Mouse (Mus musculus) hindbrain, postnatal 0 days (tissue): ENCODE data around the gene AC124502.3. TPM values are rescaled to one million over a fixed set of nuclear protein-coding genes. Genes with fewer than 3 reads are reported as not detected.
A peak's percentile ranks its signal among the peaks of the same experiment; 100 is the strongest.

ENCODE experiments used
- ATAC-seq: fragments of 200-750 bp; cut with Nextera tagmentation; 2 replicates; pipeline ENCODE4 v1.8.0; 2017; ENCODE audit warnings: mild to moderate bottlenecking, moderate TSS enrichment, moderate library complexity
- DNase-seq: peaks from one replicate; pipeline ENCODE4 v3.0.0-alpha.2; 2015; ENCODE audit warnings: low spot score
- H3K27ac ChIP-seq: fragments of 300-500 bp; sonication (generic); 2 replicates; pipeline ENCODE4 v1.5.1; 2014; ENCODE audit warnings: mild to moderate bottlenecking
- H3K27me3 ChIP-seq: fragments of 300-500 bp; sonication (generic); 2 replicates; pipeline ENCODE4 v1.6.1; 2014; ENCODE audit warnings: low read length, mixed read lengths; ENCODE audit not compliant: insufficient read depth
- H3K36me3 ChIP-seq: fragments of 300-500 bp; sonication (generic); 2 replicates; pipeline ENCODE4 v1.6.1; 2014; ENCODE audit warnings: low read length, mixed read lengths; ENCODE audit not compliant: insufficient read depth
- H3K4me1 ChIP-seq: fragments of 300-500 bp; sonication (generic); 2 replicates; pipeline ENCODE4 v1.6.1; 2014; ENCODE audit warnings: antibody characterized with exemption, low read length, mixed read lengths; ENCODE audit not compliant: insufficient read depth
- H3K4me2 ChIP-seq: fragments of 300-500 bp; sonication (generic); 2 replicates; pipeline ENCODE4 v1.6.1; 2014; ENCODE audit warnings: low read depth, mild to moderate bottlenecking, low read length, moderate library complexity, mixed read lengths
- H3K4me3 ChIP-seq: fragments of 300-500 bp; sonication (generic); 2 replicates; pipeline ENCODE4 v1.5.1; 2014; ENCODE audit warnings: low read length
- H3K9ac ChIP-seq: fragments of 300-500 bp; sonication (generic); replicated peaks from 2 replicates; pipeline ENCODE4 v1.6.1; 2014; ENCODE audit warnings: mild to moderate bottlenecking, low read length, moderate library complexity, mixed read lengths
- H3K9me3 ChIP-seq: fragments of 300-500 bp; sonication (generic); 2 replicates; pipeline ENCODE4 v1.6.1; 2016; ENCODE audit warnings: low read length, mixed read lengths
- CTCF ChIP-seq: IDR thresholded peaks from 2 replicates; pipeline ENCODE4 v1.5.1; 2016; ENCODE audit warnings: antibody characterized with exemption, control low read depth, low read depth
- WGBS: fragments of 180-500 bp; shearing (Covaris S2); extraction: QIAGEN DNeasy Blood & Tissue Kit; methylation state at CpG from one replicate; pipeline ENCODE4 v1.1.7; 2014; 5-methylcytosine and 5-hydroxymethylcytosine counted together
- polyA plus RNA-seq: library from polyadenylated mRNA; unstranded; fragments of >200 nt; fragmentation: Nextera tagmentation; extraction: Ambion mirVana; gene quantifications from 2 replicates; pipeline ENCODE4 v1.2.1, GENCODE M21; 2015
- total RNA-seq: library from RNA; depleted of rRNA; stranded (reverse); fragments of >200 nt; gene quantifications from 2 replicates; pipeline ENCODE4 v1.2.3, GENCODE M21; 2014; rRNA removed

The AC124502.3 gene
- total and polyA plus RNA-seq, 2 experiments from 2014 or later, result 2.4 to 4.5 TPM

GRCm38 (mm10) chr19:5095887-5096474 is 57.3 kb downstream of the AC124502.3 start:
- H3K9ac ChIP-seq, result peak overlapping the region; percentile 94; the same call in 1 of the 2 replicates
- WGBS, result 2% methylated on average over 9 of the region's 9 CpGs
- peak overlapping the region; percentile 85 for H3K4me2 ChIP-seq
- no peaks in the 10 kb centered on the region for H3K27me3 ChIP-seq
- no peak for ATAC-seq
- H3K9me3 ChIP-seq, result no peaks in the 10 kb centered on the region
- peak overlapping the region; percentile 80 for H3K4me3 ChIP-seq
- peaks cover 21% of the 10 kb centered on the region; the same call in 1 of the 2 replicates for H3K36me3 ChIP-seq
- peak; percentile 38 for DNase-seq
- H3K4me1 ChIP-seq, result peaks cover 37% of the 10 kb centered on the region
- no peak for TF ChIP-seq CTCF
- H3K27ac ChIP-seq, result peak overlapping the region; percentile 94; the same call in 1 of the 2 replicates

GRCm38 (mm10) chr19:5097521-5098362 is 59.1 kb downstream of the AC124502.3 start:
- Histone ChIP-seq H3K36me3 (peaks cover 31% of the 10 kb centered on the region; the same call in 1 of the 2 replicates), H3K9me3 (no peaks in the 10 kb centered on the region), H3K4me2 (peak overlapping the region; percentile 85), H3K27me3 (no peaks in the 10 kb centered on the region), H3K9ac (peak overlapping the region; percentile 94), H3K4me1 (peaks cover 37% of the 10 kb centered on the region), H3K27ac (peak overlapping the region; percentile 94), H3K4me3 (peak overlapping the region; percentile 80)
- TF ChIP-seq CTCF, result no peak
- 1% methylated on average over 31 of the region's 31 CpGs for WGBS
- peak; percentile 63 for DNase-seq
- peak; percentile 37 for ATAC-seq

DNA sequence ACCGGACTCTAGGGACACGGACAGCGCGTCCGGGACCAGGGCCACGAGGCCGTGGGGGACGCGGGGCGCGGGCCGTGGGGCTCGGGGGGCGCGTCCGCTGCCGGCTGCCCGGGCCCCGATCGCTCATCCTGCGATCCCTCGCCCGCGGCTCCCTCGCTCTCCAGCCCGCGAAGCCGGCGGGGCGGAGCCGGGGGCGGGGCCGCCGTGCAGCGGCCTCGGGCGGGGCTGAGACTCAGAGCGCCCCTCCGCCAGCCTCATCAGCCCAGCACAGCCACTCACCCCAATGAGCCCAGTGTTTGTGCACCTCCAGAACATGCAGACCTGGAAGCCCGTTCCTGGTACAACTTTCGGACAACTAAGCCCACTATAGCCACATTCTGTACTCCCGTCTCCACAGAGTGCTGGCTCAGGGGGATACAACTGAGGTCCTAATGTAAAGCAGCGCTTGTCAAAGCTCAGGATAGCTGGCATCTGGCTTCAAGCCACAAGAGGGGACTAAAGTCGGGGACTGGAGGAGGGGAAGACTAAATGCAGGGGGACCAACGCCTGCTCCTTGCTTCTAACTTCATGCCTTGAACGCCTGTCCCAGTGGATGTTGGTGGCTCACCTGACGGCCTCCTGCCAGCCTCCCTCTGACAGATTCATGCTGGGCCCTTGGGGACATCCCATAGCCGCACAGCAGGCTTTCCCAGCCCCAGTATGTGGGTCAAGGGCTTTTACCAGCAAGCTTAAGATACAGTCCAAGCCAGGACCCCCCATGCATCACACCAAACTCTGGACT is 59.9 kb downstream of the AC124502.3 start, which contains the start of gene Cnih2:
TSS of gene Cnih2 (minus strand) at position 159 of the 781 bp plus-strand sequence.
- H3K4me1 ChIP-seq, result peaks cover 37% of the 10 kb centered on the region
- ATAC-seq, result peak; percentile 60

More for the DNA sequence above, 59.9 kb downstream of the AC124502.3 start, which contains the start of gene Cnih2:
- H3K27ac ChIP-seq, result peak within 1 kb of the TSS; percentile 94
- H3K9me3 ChIP-seq, result no peaks in the 10 kb centered on the region
- 2% methylated on average over 44 of the region's 48 CpGs for WGBS
- peak within 1 kb of the TSS; percentile 85 for H3K4me2 ChIP-seq
- H3K36me3 ChIP-seq, result peaks cover 33% of the 10 kb centered on the region; the same call in 1 of the 2 replicates
- peak; percentile 88 for DNase-seq
- peak within 1 kb of the TSS; percentile 80 for H3K4me3 ChIP-seq
- H3K27me3 ChIP-seq, result no peaks in the 10 kb centered on the region
- H3K9ac ChIP-seq, result peak within 1 kb of the TSS; percentile 94
- TF ChIP-seq CTCF, result no peak

Other genes starting within 250 kb of the AC124502.3 start
- gene Rbm4, start 245.0 kb upstream of the AC124502.3 start, total RNA-seq, result 85.3 and 85.6 TPM in 2 replicates
- gene Rbm4, start 245.0 kb upstream of the AC124502.3 start, polyA plus RNA-seq, result 39.7 and 40.9 TPM in 2 replicates
- gene Gm21992, start 227.3 kb upstream of the AC124502.3 start, total RNA-seq, result 6.9 and 9.8 TPM in 2 replicates
- 11.9 and 19.8 TPM in 2 replicates for gene Gm21992, start 227.3 kb upstream of the AC124502.3 start, polyA plus RNA-seq
- 40.1 and 45.6 TPM in 2 replicates for gene Rbm14, start 227.3 kb upstream of the AC124502.3 start, total RNA-seq
- gene Rbm14, start 227.3 kb upstream of the AC124502.3 start, polyA plus RNA-seq, result 37.5 TPM in 2 replicates
- gene Ccs, start 199.6 kb upstream of the AC124502.3 start, total RNA-seq, result 21.2 and 32.0 TPM in 2 replicates
- gene Ccs, start 199.6 kb upstream of the AC124502.3 start, polyA plus RNA-seq, result 48.4 and 51.1 TPM in 2 replicates
- gene Ccdc87, start 199.5 kb upstream of the AC124502.3 start, total RNA-seq, result 0.72 and 0.89 TPM in 2 replicates
- gene Ccdc87, start 199.5 kb upstream of the AC124502.3 start, polyA plus RNA-seq, result 0.71 and 0.83 TPM in 2 replicates
- gene Ctsf, start 183.8 kb upstream of the AC124502.3 start, total RNA-seq, result 80.2 and 147 TPM in 2 replicates
- 98.2 and 106 TPM in 2 replicates for gene Ctsf, start 183.8 kb upstream of the AC124502.3 start, polyA plus RNA-seq
- 6.8 and 8.4 TPM in 2 replicates for gene Actn3, start 161.0 kb upstream of the AC124502.3 start, total RNA-seq
- 3.8 and 3.9 TPM in 2 replicates for gene Actn3, start 161.0 kb upstream of the AC124502.3 start, polyA plus RNA-seq
- gene Zdhhc24, start 160.2 kb upstream of the AC124502.3 start, total RNA-seq, result 29.1 and 30.7 TPM in 2 replicates
- 17.4 and 20.9 TPM in 2 replicates for gene Zdhhc24, start 160.2 kb upstream of the AC124502.3 start, polyA plus RNA-seq
- gene Bbs1, start 132.3 kb upstream of the AC124502.3 start, total RNA-seq, result 17.9 and 37.6 TPM in 2 replicates
- 7.3 and 9.1 TPM in 2 replicates for gene Bbs1, start 132.3 kb upstream of the AC124502.3 start, polyA plus RNA-seq
- gene Dpp3, start 110.6 kb upstream of the AC124502.3 start, total RNA-seq, result 94.0 and 111 TPM in 2 replicates
- gene Dpp3, start 110.6 kb upstream of the AC124502.3 start, polyA plus RNA-seq, result 78.3 and 79.2 TPM in 2 replicates
- 11.9 and 13.4 TPM in 2 replicates for gene Peli3, start 95.8 kb upstream of the AC124502.3 start, total RNA-seq
- 8.1 and 8.6 TPM in 2 replicates for gene Peli3, start 95.8 kb upstream of the AC124502.3 start, polyA plus RNA-seq
- 83.5 and 90.4 TPM in 2 replicates for gene Mrpl11, start 76.7 kb upstream of the AC124502.3 start, total RNA-seq
- 138 and 139 TPM in 2 replicates for gene Mrpl11, start 76.7 kb upstream of the AC124502.3 start, polyA plus RNA-seq
- 1.9 and 3.0 TPM in 2 replicates for gene Npas4, start 48.6 kb upstream of the AC124502.3 start, total RNA-seq
- gene Npas4, start 48.6 kb upstream of the AC124502.3 start, polyA plus RNA-seq, result 0.13 and 0.20 TPM in 2 replicates
- gene Slc29a2, start 15.0 kb upstream of the AC124502.3 start, total RNA-seq, result 13.9 and 22.5 TPM in 2 replicates
- 15.5 and 16.3 TPM in 2 replicates for gene Slc29a2, start 15.0 kb upstream of the AC124502.3 start, polyA plus RNA-seq
- 166 and 178 TPM in 2 replicates for gene B4gat1, start 65 bp upstream of the AC124502.3 start, total RNA-seq
- gene B4gat1, start 65 bp upstream of the AC124502.3 start, polyA plus RNA-seq, result 166 and 174 TPM in 2 replicates
- gene Brms1, start 2.5 kb downstream of the AC124502.3 start, total RNA-seq, result 5.0 and 5.5 TPM in 2 replicates
- 22.5 and 22.6 TPM in 2 replicates for gene Brms1, start 2.5 kb downstream of the AC124502.3 start, polyA plus RNA-seq
- gene Rin1, start 11.6 kb downstream of the AC124502.3 start, total RNA-seq, result 0.93 and 2.0 TPM in 2 replicates
- 0.72 and 0.86 TPM in 2 replicates for gene Rin1, start 11.6 kb downstream of the AC124502.3 start, polyA plus RNA-seq
- gene Cd248, start 29.2 kb downstream of the AC124502.3 start, total RNA-seq, result 15.4 and 16.4 TPM in 2 replicates
- gene Cd248, start 29.2 kb downstream of the AC124502.3 start, polyA plus RNA-seq, result 10.7 and 12.5 TPM in 2 replicates
- 68.9 and 76.6 TPM in 2 replicates for gene Tmem151a, start 46.6 kb downstream of the AC124502.3 start, total RNA-seq
- 61.0 and 71.5 TPM in 2 replicates for gene Tmem151a, start 46.6 kb downstream of the AC124502.3 start, polyA plus RNA-seq
- gene Yif1a, start 49.6 kb downstream of the AC124502.3 start, total RNA-seq, result 59.7 and 69.0 TPM in 2 replicates
- 66.6 and 68.0 TPM in 2 replicates for gene Yif1a, start 49.6 kb downstream of the AC124502.3 start, polyA plus RNA-seq
- 549 and 573 TPM in 2 replicates for gene Cnih2, start 59.6 kb downstream of the AC124502.3 start, total RNA-seq
- gene Cnih2, start 59.6 kb downstream of the AC124502.3 start, polyA plus RNA-seq, result 358 and 397 TPM in 2 replicates
- 272 and 291 TPM in 2 replicates for gene Rab1b, start 68.2 kb downstream of the AC124502.3 start, total RNA-seq
- 229 and 230 TPM in 2 replicates for gene Rab1b, start 68.2 kb downstream of the AC124502.3 start, polyA plus RNA-seq
- 191 and 227 TPM in 2 replicates for gene Klc2, start 79.7 kb downstream of the AC124502.3 start, total RNA-seq
- 75.6 and 76.6 TPM in 2 replicates for gene Klc2, start 79.7 kb downstream of the AC124502.3 start, polyA plus RNA-seq
- gene Pacs1, start 234.2 kb downstream of the AC124502.3 start, total RNA-seq, result 60.3 and 63.6 TPM in 2 replicates
- gene Pacs1, start 234.2 kb downstream of the AC124502.3 start, polyA plus RNA-seq, result 33.1 and 41.0 TPM in 2 replicates